Comparison of ENCODE assay signal across 17 mouse cellular contexts in the genomic region with DNA sequence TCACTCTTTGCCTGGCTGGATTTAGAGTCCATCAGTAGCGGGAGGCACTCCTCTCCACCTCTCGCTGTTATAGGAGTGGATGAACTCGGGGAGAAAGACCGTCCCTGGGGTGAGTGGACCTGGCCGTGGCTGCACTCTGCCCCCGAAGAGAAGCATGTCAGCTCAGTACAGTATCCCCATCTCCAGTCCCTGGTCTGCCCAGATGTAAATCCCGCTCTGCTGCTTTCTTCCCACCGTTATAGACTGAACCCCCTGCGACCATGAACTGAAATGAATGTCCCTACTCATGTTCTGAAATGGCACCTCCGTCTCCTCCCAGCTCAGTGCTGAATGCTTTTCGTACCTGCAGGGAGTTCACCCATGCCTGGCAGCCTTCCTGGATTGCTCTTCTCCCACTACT. TPM values are rescaled to one million over a fixed set of nuclear protein-coding genes. Genes with fewer than 3 reads are reported as not detected.
A peak's percentile ranks its signal among the peaks of the same experiment; 100 is the strongest.
DNase-seq lines count a peak whose midpoint lies in the region; ATAC-seq and TF ChIP-seq lines count a peak whose summit lies in the region.
"Had no signal": no experiment of that assay in that cellular context is flagged by ENCODE, and none has a peak within 500 bp of the region (broad histone marks: within the 10 kb centered on the region; RNA-seq: fewer than 3 reads in every experiment).

No protein-coding gene starts in this region.

- TF ChIP-seq POLR2A in kidney, adult 2 months (IDR thresholded peaks at IDR 0.05; ENCODE audit: low read depth, low read length), result no peak
- no peak for TF ChIP-seq POLR2A in olfactory bulb, adult 2 months (IDR thresholded peaks at IDR 0.05; ENCODE audit: insufficient read depth, low read depth, low read length)

- no peak for DNase-seq in heart, postnatal 36 days
- DNase-seq in kidney, adult 2 months, result peak; percentile 31
- DNase-seq in adrenal gland, postnatal 14 days, result peak; percentile 37
- DNase-seq: cerebellum, adult 8-10 months; gastrocnemius, postnatal 14 days; liver, postnatal 0 days; lung, postnatal 10 days; right cerebral cortex, postnatal 4 days; thymus, postnatal 14 days had no signal

- intact Hi-C loops in heart, postnatal 36 days (cut with DNase I), result no loop called here

- 0 out of 2 replicates have a peak overlapping the region, but pooled peaks have one; percentile 11 for H3K4me2 ChIP-seq in heart, embryonic 12.5 days
- no peak overlapping the region; the same call in 1 of the 2 replicates for H3K4me2 ChIP-seq in kidney, embryonic 16.5 days (replicated peaks; ENCODE audit: low read depth, low read length)
- H3K4me2 ChIP-seq in intestine, embryonic 15.5 days (replicated peaks), result no peak overlapping the region
- H3K4me2 ChIP-seq: midbrain, embryonic 12.5 days had no signal

- 69% methylated on average over 11 of the region's 11 CpGs for WGBS in heart, embryonic 12.5 days
- 71% methylated on average over 11 of the region's 11 CpGs for WGBS in kidney, adult 2 months
- 77% methylated on average over 11 of the region's 11 CpGs for WGBS in kidney, embryonic 16.5 days
- WGBS in olfactory bulb, adult 2 months, result 70% methylated on average over 11 of the region's 11 CpGs
- WGBS in intestine, embryonic 15.5 days, result 86% methylated on average over 11 of the region's 11 CpGs

- H3K27ac ChIP-seq in heart, embryonic 12.5 days (ENCODE audit: poor library complexity, severe bottlenecking), result no peak overlapping the region
- H3K27ac ChIP-seq in kidney, adult 2 months (ENCODE audit: insufficient read depth, low read depth, low read length), result no peak overlapping the region
- H3K27ac ChIP-seq in kidney, embryonic 16.5 days (ENCODE audit: low read length), result no peak overlapping the region
- peak overlapping the region; percentile 79; the same call in 1 of the 2 replicates for H3K27ac ChIP-seq in olfactory bulb, adult 2 months (ENCODE audit: insufficient read depth, low read depth, low read length)
- no peak overlapping the region for H3K27ac ChIP-seq in intestine, embryonic 15.5 days
- H3K27ac ChIP-seq: embryonic facial prominence, embryonic 10.5 days; midbrain, embryonic 12.5 days had no signal

- no peak overlapping the region for H3K4me3 ChIP-seq in heart, embryonic 12.5 days
- no peak overlapping the region for H3K4me3 ChIP-seq in kidney, adult 2 months (ENCODE audit: insufficient read depth, low read depth, low read length)
- H3K4me3 ChIP-seq in kidney, embryonic 16.5 days (ENCODE audit: low read length), result no peak overlapping the region
- no peak overlapping the region for H3K4me3 ChIP-seq in olfactory bulb, adult 2 months (ENCODE audit: insufficient read depth, low read depth, low read length)
- H3K4me3 ChIP-seq in intestine, embryonic 15.5 days (replicated peaks), result no peak overlapping the region
- H3K4me3 ChIP-seq: embryonic facial prominence, embryonic 10.5 days; midbrain, embryonic 12.5 days had no signal

- H3K9me3 ChIP-seq in heart, embryonic 12.5 days (replicated peaks), result no peaks in the 10 kb centered on the region
- H3K9me3 ChIP-seq in kidney, embryonic 16.5 days (ENCODE audit: low read length), result no peaks in the 10 kb centered on the region
- H3K9me3 ChIP-seq in intestine, embryonic 15.5 days, result no peaks in the 10 kb centered on the region
- H3K9me3 ChIP-seq: embryonic facial prominence, embryonic 10.5 days; midbrain, embryonic 12.5 days had no signal

- H3K36me3 ChIP-seq in heart, embryonic 12.5 days, result no peaks in the 10 kb centered on the region
- no peaks in the 10 kb centered on the region for H3K36me3 ChIP-seq in kidney, adult 2 months (ENCODE audit: control insufficient read depth, insufficient read depth, low read length)
- H3K36me3 ChIP-seq in kidney, embryonic 16.5 days (ENCODE audit: insufficient read depth, low read length), result no peaks in the 10 kb centered on the region
- H3K36me3 ChIP-seq in intestine, embryonic 15.5 days, result no peaks in the 10 kb centered on the region
- H3K36me3 ChIP-seq: embryonic facial prominence, embryonic 10.5 days; midbrain, embryonic 12.5 days had no signal

- H3K4me1 ChIP-seq in heart, embryonic 12.5 days (replicated peaks), result peaks cover 6% of the 10 kb centered on the region; the same call in 1 of the 2 replicates
- peaks cover 13% of the 10 kb centered on the region; the same call in 1 of the 2 replicates for H3K4me1 ChIP-seq in kidney, adult 2 months (ENCODE audit: control insufficient read depth, insufficient read depth, low read length)
- peaks cover 10% of the 10 kb centered on the region; the same call in 1 of the 2 replicates for H3K4me1 ChIP-seq in kidney, embryonic 16.5 days (ENCODE audit: insufficient read depth, low read length)
- H3K4me1 ChIP-seq in olfactory bulb, adult 2 months (ENCODE audit: control insufficient read depth, insufficient read depth, low read length), result peaks cover 9% of the 10 kb centered on the region
- H3K4me1 ChIP-seq in intestine, embryonic 15.5 days (replicated peaks), result no peaks in the 10 kb centered on the region; the same call in 1 of the 2 replicates

- no peaks in the 10 kb centered on the region for H3K27me3 ChIP-seq in heart, embryonic 12.5 days (replicated peaks)
- H3K27me3 ChIP-seq in kidney, adult 2 months (replicated peaks; ENCODE audit: control insufficient read depth, insufficient read depth, low read length), result no peaks in the 10 kb centered on the region
- H3K27me3 ChIP-seq in kidney, embryonic 16.5 days (ENCODE audit: insufficient read depth, low read length), result no peaks in the 10 kb centered on the region
- no peaks in the 10 kb centered on the region for H3K27me3 ChIP-seq in intestine, embryonic 15.5 days (replicated peaks)
- H3K27me3 ChIP-seq: midbrain, embryonic 12.5 days had no signal

- ATAC-seq in heart, embryonic 12.5 days (ENCODE audit: insufficient number of reproducible peaks, low FRiP score), result no peak
- no peak for ATAC-seq in kidney, embryonic 16.5 days (ENCODE audit: low FRiP score, low TSS enrichment)
- no peak for ATAC-seq in intestine, embryonic 15.5 days
- ATAC-seq: hindbrain, embryonic 16.5 days; intestine, postnatal 0 days; liver, postnatal 0 days had no signal

- H3K9ac ChIP-seq in heart, embryonic 12.5 days, result no peak overlapping the region
- H3K9ac ChIP-seq in kidney, embryonic 16.5 days (replicated peaks; ENCODE audit: low read length), result no peak overlapping the region
- no peak overlapping the region for H3K9ac ChIP-seq in intestine, embryonic 15.5 days
- H3K9ac ChIP-seq: liver, postnatal 0 days; midbrain, embryonic 12.5 days had no signal

- no peak for TF ChIP-seq CTCF in kidney, adult 2 months (conservative IDR thresholded peaks at IDR 0.05; ENCODE audit: insufficient read depth, insufficient read length, low read depth, low read length)
- TF ChIP-seq CTCF in olfactory bulb, adult 2 months (IDR thresholded peaks at IDR 0.05; ENCODE audit: insufficient read depth, low read depth, low read length), result no peak

RNA-seq across cellular contexts. Expression of a gene that starts 37.1 kb away (rescaled TPM):
- 176 and 183 TPM in 2 replicates for polyA plus RNA-seq in heart, embryonic 12.5 days (2016; fragmentation: Nextera tagmentation; extraction: Ambion mirVana)
- 100 to 1,000 TPM; 168 to 176 TPM for total RNA-seq in heart, postnatal 36 days (2021)
- 6.6 and 12.7 TPM in 2 replicates for polyA plus RNA-seq in kidney, adult 2 months (2012; rRNA removed)
- 74.4 and 79.4 TPM in 2 replicates for polyA plus RNA-seq in kidney, embryonic 16.5 days (2015; fragmentation: Nextera tagmentation; extraction: Ambion mirVana)
- total RNA-seq in adrenal gland, postnatal 14 days (2021), result 110 and 115 TPM in 2 replicates
- not detected in 2 replicates for polyA plus RNA-seq in olfactory bulb, adult 2 months (2012; ENCODE audit: insufficient read depth, insufficient read length, low replicate concordance, missing spikeins)
- polyA plus RNA-seq in intestine, embryonic 15.5 days (2015; fragmentation: Nextera tagmentation; extraction: Ambion mirVana), result 88.6 and 94.9 TPM in 2 replicates

Comparison
In these comparisons a context has a peak if more than half of its experiments do, and no peak if none do; other contexts are left out.
1. DNase-seq: peak in kidney, adult 2 months (single experiment) and adrenal gland, postnatal 14 days (single experiment); none in heart, postnatal 36 days (0 of 2).